Mouse (Mus musculus) adipocyte (in vitro differentiated cells): ENCODE data around the gene Nt5c2.
"Not testable (repeated sequence)": the region's sequence is repeated elsewhere in the genome, so short reads cannot be mapped to it uniquely, and the experiment has no call there.

Source experiments
- DNase-seq: peaks from one replicate; pipeline ENCODE4 v3.0.0-alpha.2; 2016; ENCODE audit warnings: low spot score

Gene Nt5c2

DNA sequence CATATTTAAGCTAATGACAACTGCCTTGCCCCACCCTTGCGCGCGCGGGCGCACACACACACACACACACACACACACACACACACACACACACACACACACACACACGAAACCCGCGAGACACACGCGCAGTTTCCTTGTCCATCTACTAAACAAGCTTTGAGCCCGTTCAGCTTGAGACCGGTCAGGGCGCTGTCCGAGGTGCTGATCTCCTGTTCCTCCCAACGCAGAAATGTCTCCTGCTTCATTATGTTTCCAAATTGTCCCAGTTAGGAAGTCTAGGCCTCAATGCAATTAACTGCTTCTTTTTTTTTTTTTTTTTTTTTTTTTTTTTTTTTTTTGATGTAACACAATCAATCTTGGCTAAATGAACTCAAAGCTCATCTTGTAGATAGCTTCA, 1.5 kb upstream of the Nt5c2 start:
- DNase-seq = peak; percentile 82

DNA sequence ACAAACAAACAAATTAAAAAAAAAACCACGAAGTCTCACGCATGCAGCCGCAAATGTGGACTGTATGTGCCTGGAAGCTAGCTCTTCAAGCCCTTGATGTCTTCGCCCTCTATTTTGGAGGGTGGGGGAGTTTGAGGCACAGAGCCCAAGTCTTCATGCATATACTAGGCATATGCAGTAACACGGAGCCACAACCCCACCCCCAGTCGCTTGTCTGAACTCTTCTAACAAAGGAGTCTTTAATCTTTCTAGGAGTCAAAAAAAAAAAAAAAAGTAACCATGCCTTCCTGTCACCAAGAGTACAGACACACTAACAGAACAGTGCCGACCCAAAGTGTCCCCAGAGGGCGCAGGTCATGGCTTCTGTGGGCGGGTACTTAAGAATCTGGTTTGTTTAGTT, 1.0 kb upstream of the Nt5c2 start:
- DNase-seq = no peak

DNA sequence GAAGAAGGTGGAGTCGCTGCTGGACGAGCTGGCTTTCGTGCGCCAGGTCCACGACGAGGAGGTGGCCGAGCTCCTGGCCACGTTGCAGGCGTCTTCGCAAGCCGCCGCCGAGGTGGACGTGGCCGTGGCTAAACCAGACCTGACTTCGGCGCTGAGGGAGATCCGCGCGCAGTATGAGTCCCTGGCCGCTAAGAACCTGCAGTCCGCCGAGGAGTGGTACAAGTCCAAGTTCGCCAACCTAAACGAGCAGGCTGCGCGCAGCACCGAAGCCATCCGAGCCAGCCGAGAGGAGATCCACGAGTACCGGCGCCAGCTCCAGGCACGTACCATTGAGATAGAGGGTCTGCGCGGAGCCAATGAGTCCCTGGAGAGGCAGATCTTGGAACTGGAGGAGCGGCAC, 443 bp upstream of the Nt5c2 start:
- DNase-seq = no peak

DNA sequence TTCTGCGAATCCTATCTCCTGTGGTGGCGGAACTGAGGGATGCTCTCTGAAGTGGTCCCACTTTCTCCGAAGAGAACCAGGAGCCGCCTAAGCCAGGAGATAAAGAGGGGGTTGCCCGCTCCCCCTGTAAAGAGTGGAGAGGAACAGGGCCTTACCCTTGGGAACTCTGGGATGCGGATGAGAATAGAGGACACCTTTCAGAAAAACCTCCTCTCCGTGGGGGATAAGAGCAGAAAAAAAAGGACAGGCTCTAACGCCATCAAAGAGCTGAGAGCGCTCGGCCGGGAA, 850 bp downstream of the Nt5c2 start:
- DNase-seq = no peak

DNA sequence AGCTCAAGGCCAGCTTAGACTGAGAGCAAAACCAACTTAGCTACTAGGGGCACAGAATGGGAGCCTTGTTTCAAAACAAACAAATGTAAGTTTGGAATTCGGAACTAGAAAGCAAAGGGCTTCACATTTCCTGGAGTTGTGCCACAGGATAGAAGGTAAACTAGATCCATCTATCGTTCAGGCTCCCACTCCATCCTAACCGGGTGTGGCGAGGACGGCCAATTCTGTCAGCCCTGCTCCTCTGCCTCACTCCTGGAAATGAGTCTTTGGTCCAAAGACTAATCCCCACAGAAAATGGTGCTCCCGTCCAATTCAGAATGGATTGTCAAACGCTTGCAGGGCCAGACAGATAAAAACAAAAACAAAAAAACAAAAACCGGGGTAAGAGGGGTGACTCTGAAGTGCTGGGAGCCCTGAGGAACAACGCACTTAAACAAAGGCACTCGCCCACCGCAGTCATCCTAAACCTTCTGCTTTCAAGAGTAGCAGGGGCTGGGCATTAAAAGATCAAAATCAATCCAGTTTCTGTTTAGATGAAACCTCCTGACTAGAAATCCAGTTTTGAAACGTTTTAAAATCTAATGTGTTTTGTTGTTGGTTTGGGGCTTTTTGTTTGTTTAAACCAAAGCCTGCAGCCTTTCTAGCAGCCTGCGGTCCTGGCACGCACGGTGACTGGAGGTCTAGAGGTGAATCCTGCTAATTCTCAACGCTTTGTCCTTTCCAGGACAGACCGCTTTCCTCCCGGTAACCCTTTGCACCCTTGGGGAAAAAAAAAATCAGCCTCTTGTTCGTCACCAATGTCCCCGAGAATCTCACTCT, 1.4 kb downstream of the Nt5c2 start:
- no peak for DNase-seq

DNA sequence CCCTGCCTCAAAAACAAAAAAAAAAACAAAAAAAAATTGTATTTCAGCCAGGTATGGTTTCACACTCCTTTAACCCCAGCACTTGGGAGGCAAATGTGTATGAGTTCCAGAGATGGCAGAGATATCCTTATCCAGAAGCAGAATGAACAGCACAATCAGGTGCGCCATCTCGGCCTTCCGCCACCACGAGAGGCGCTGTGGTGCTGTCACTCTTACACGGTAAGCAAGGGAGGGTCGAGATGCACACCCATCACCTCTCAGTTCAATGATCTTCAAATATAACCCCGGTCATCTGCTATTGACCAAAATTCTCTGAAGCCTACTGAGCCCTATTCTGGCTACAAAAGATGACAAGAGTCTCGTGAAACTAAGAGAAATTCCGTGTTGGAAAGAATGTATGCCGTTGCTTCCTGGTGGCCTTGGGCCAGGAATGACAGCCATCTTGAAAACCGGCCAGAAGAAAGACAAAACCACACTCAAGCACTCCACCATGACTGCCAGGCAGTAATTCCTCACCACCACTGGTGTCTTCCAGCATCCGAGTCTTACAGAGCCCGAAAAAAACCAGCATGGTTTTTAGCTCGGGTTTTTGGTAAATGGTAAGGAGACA, 2.3 kb downstream of the Nt5c2 start:
- no peak for DNase-seq

DNA sequence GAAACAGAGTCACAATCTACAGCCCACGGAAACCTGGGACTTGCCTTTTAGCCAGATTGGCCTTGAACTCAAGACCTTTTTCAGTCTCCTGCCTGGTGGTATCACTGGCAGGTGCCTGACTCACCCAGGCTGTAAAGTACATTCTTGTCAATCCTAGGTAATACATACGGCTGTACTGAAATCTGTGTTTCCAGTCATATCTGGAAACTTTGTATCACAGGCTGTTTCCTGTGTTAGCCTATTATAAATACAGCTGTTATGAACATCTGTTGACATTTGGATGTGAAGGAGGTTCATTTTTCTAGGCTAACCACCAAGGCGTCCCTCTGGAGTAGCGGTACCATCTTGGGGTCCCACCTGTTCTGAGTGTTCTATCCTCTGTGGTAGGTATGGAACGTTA, 5.0 kb downstream of the Nt5c2 start:
- DNase-seq = no peak

DNA sequence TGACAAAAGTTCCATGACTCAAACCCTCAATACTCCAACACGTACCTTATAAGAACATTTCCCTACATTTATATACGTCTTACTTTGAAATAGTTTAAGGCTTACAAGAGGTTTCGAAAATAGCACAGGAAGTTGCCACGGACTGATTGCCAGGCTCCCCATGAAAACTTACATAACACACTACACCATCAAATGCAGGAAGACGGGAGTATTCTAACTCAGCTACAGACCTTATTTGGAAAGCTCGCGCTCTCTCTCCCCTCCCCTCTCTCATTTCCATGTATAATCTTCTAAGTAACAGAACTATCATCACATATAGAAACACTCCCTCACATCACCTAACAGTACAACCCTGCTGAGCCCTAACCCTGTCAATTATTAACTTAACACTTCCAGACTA, 5.5 kb downstream of the Nt5c2 start:
- no peak for DNase-seq

DNA sequence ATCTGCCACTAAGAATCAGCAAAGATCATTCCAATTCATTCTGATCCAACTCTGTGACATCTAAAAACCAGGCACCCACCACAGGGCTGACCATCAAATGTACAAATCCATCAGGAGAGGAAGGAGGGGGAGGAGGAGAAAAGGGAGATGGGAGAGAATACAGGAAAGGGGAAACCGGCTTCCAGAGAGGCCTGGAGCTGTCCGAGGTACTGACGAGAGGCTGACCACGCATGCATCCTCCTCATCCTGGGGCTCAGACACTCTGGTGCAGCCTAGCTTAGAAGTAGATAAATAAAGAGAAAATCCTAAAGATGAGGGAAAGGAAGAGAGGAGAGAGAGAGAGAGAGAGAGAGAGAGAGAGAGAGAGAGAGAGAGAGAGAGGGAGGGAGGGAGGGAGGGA, 8.6 kb downstream of the Nt5c2 start:
- peak; percentile 72 for DNase-seq

DNA sequence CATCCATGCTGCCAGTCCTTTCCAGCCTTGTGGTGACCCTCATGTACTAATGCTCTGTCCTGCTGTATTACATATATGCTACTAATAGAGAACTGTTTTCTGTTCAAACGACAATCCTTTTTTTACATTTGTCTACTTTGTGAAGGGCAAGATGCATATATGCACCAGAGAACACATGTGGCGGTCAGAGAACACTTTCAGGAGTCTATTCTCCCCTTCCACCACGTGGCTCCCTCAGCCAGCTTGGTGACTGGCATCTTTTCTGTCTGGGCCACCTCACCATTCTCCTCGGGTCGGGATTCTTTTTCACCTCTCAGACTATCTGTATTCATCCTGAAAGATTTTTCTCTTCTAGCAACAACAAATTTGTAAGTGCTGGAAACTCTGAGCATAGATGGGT, 9.1 kb downstream of the Nt5c2 start:
- no peak for DNase-seq

DNA sequence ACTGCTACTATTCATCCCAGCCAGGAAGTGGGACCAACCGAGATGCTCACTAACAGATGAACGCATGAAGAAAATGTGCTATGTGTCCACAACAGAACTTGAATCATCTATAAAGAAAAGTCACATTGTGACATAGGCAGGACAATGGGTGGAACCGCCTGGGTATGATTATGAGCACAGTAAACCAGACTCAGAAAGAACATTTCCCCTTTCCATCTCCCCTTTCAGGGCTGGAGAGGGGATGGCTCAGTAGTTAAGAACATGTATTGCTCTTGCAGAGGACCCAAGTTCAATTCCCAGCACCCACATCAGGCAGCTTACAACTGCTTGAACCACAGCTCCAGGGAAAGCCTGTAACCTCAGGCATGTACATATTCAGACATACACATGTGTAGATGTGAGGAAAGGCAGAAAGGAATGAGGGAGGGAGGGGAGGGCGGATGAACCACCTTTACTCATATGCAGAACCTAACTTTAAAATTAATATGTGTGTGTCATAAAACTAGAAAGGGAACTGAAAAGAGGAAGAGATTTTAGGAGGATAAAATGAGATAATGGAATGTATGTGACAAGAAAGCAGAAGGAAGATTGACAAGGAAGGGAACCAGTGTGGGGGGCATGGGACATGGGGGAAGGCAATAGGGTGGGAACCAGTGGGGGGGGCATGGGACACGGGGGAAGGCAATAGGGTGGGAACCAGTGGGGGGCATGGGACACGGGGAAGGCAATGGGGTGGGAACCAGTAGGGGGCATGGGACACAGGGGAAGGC, 11.0 kb downstream of the Nt5c2 start:
- no peak for DNase-seq

DNA sequence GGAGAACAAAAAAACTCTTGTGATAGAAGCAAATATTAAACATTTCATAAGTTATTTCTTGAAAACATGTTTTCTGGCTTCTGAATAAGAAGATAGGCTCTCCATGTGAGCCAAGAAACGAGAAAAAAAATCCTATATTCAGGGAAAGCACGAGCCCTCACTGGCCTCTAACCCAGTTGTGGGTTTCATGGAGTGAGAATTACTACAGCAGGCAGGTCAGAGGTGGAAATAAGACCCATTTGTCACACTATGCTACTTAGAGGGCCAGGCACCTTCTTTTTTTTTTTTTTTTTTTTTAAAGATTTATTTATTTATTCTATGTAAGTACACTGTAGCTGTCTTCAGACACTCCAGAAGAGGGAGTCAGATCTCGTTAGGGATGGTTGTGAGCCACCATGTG, 14.6 kb downstream of the Nt5c2 start:
- peak; percentile 60 for DNase-seq

DNA sequence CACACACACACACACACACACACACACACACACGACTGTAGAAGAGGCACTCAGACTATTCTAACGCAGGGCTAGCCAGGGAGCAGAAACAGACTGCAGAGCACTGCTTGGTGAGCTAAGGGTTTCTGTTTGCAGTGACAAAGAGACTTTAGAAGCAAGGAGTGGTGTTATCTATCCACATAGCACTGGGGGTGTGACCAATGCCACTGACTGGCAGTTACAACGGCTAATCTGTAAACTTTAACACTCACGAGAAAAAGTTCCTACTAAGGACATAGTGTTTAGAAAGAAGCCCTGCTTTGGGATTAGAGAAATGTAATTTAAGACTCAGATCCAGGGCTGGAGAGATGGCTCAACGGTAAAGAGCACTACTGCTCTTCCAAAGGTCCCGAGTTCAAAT, 15.2 kb downstream of the Nt5c2 start:
- DNase-seq = no peak

DNA sequence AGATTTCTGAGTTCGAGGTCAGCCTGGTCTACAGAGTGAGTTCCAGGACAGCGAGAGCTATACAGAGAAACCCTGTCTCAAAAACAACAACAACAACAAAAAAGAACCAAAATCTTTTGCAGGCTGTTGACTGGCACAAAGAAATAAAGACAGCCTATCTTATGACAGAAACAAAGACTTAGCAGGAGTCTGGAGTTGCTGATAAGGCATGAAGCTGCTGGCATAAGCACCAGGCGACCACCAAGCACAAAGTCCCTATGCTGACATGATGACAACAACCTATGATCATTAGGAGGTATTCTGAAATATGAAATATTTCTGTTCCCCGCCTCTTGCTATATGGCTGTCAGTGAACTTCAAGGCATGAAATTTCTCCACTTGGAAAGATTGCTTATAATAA, 16.0 kb downstream of the Nt5c2 start:
- no peak for DNase-seq

DNA sequence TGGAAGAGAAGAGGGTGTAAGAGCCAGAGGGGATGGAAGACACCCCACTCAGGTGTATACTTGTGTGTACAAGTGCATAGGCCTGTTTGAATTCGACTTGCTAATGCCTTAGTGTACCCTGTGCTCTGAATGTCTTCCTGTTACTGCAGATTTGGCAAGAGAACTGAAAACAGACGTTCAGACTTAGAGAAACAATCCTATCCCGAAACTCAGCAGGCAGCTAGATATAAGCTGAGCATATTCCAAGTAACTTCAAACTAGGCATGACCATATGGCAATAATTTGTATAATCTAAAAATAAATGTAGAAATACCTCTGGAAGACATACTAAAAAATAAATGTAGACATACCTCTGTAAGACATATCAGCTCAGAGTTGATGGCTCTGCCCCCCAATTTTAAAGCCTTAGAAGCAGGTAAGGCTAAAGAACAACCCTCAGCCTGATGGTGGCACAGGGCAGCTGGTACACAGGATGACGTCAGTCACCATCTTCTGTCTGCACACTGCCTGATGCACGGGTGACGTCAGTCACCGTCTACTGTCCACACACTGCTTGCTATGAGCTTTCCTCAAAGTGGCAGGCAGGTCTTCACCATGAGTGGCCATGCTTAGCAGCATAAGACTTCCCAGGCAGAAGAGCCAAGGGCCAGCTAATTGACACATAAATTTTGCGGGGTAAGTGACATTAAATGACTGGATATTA, 16.6 kb downstream of the Nt5c2 start:
- DNase-seq = no peak

DNA sequence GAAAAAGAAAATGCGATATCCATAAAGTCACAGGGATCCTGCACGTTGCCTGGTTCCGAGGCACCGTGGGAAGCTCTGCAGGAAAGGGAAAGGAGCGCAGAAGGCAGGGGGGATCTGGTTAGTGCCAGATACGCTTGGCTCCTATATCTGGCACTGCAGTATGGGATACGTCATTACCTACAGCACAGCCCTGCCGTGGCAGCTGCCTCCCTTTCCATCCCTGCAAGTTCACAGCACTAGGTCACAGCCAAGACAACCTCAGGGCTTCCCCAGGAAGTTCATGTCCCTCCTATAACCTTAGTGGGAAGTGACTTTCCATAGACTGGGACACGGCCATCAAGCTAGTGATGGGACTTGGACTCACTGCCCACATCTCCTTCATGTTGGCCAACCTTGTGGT, 18.9 kb downstream of the Nt5c2 start:
- no peak for DNase-seq

DNA sequence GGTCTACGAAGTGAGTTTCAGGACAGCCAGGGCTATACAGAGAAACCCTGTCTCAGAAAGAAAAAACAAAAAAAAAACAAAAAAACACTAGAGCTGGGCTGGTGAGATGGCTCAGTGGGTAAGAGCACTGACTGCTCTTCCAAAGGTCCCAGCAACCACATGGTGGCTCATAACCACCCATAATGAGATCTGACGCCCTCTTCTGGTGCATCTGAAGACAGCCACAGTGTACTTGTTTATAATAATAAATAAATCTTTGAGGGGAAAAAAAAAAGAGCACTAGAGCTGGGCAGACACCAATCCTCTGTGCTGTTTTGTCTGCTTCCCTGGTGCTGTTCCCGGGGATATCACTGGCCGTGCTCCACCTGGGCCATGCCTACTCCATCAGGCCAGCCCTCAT, 22.6 kb downstream of the Nt5c2 start:
- not testable (repeated sequence) for DNase-seq

DNA sequence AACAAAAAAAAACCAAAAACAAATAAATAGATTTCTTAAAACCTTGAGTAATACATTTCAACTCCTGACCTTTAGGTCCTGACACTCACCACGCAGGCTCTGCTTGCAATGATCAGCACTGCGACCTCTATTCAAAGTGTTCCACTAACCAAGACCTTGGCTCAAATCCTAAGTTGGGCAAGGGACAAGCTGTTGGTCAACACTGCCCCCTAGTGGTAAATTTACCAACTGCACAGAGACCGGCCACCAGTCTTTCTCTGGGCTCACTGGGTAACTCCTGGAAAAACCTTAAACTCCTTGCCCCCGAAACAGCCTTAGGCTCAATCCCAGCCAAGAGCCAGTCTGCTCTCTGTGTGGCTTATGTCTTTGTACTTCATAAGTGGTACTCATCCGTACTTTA, 23.8 kb downstream of the Nt5c2 start:
- peak; percentile 98 for DNase-seq

DNA sequence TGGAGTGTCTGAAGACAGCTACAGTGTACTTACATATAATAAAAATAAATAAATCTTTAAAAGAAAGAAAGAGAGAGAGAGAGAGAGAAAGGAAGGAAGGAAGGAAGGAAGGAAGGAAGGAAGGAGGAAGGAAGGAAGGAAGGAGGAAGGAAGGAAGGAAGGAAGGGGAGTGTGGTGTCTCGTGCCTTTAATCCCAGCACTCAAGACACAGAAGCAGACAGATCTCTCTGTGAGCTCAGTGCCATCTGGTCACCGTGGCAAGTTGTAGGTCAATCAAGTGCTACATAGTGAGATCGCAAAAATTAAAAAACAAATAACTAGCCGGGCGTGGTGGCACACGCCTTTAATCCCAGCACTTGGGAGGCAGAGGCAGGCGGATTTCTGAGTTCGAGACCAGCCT, 24.3 kb downstream of the Nt5c2 start:
- not testable (repeated sequence) for DNase-seq

DNA sequence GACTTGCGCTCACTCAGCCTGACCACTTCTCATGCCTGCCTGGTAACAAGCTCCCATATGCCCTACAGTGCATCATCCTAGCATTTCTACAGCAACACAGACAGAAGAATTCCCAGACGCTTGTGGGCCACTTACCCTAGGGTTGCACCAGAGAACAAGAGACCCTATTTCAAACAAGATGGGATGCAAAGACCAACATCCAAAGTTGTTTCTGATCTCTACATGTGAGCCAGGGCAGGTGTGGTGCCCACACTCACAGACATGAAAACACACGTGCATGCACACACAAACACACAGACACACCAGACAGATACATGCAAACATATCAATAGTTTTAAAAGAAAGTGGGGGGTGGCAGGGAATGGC, 24.8 kb downstream of the Nt5c2 start:
- DNase-seq = no peak

DNA sequence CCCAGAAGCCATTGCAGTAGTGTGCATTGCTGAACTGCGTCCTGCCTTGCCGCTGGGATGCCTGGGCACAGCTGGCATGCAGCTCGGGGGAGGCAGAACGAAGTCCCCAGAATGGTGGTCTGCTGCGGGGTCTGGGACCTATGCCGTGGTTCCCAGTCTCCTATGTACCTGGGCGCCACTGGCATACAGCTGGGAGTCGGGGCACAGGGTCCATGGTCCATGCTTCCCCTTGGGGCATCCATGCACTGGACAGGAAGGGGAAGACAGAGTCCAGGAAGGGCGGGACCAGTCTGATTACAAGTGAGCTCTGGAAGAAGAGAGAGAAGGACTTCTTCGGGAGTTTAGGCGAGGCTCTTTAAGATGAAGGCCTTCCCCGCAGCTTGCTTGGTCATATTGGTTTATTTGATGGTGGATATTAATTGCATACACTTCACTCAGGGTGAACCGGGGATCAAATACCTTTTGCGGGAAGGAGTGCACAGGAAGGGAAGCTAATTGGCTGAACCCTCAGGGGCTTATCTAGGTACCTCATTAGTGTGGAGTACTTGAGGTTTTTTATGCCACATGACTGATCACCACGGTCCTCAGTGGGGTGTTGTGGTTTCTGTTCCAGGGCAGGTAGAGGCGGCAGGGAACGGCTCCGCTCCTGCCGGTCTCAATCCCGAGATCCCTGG, 25.3 kb downstream of the Nt5c2 start:
- no peak for DNase-seq
